Mouse (Mus musculus) G1E (cell line): ENCODE data around the gene Gm28038.

ENCODE experiments used
- CTCF ChIP-seq: IDR thresholded peaks from 2 replicates; pipeline ENCODE4 v1.5.1; 2012; ENCODE audit warnings: low read depth, low read length, inconsistent platforms, mixed read lengths
- GATA1 ChIP-seq: IDR thresholded peaks from 2 replicates; pipeline ENCODE4 v1.6.1; 2012; ENCODE audit warnings: borderline replicate concordance, low read length, inconsistent platforms, mixed read lengths
- POLR2AphosphoS5 ChIP-seq: IDR thresholded peaks from 2 replicates; pipeline ENCODE4 v1.6.1; 2012; ENCODE audit warnings: low read depth, low read length, inconsistent platforms; ENCODE audit not compliant: insufficient replicate concordance
- TAL1 ChIP-seq: conservative IDR thresholded peaks from 2 replicates; pipeline ENCODE4 v1.6.1; 2012; ENCODE audit warnings: low read depth, low read length, inconsistent platforms, mixed read lengths

DNA sequence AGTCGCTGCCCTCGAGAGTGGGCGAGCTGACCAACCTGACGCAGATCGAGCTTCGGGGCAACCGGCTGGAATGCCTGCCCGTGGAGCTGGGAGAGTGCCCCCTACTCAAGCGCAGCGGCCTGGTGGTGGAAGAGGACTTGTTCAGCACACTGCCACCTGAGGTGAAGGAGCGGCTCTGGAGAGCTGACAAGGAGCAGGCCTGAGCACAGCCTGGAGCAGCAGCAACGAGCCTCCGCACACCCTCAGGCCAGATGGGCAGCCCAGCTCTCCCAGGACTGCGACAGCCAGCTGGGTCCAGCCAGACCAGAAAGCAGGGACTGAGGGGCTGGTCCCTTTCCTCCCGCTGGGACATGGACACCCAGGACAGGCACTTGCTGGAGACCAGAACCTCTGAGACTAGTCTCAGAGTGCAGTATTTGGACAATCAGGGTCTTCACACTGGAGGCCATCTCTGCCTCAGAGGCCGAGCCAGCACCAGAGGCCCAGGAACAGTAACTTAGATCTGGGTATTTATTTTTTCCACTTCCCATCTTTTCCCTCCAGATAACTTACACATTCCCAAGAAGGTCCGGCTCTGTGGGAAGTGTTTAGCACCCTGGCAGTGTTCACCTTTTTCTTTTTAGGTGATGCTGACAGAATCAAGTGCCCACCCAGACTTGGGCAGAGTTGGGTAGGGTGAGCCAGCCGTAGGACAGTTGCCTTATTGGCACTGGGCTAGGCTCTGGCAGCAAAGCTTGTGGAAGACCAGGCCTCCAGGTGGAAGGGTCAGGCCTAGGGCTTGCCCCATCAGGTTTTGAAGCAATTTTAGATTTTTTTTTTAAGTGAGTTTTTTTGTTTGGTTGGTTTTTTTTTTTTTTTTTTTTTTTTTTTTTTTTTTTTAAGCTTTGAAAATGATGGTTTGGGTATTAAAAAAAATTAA, 18.7 kb upstream of the Gm28038 start:
- no peak for TF ChIP-seq CTCF
- no peak for TF ChIP-seq GATA1
- TF ChIP-seq TAL1 = no peak
- no peak for TF ChIP-seq POLR2AphosphoS5
